Mouse (Mus musculus) R1 (cell line): ENCODE results near the gene AC141477.1.

ENCODE experiments used
- DNase-seq: peaks from one replicate; pipeline ENCODE4 v3.0.0-alpha.2; 2018; ENCODE audit warnings: low read depth, low spot score

Gene AC141477.1

GRCm38 (mm10) chr10:76440281-76440680 is at the start of gene AC141477.1:
TSS of gene AC141477.1 (minus strand) at chr10:76440444.
- peak; percentile 44 for DNase-seq

GRCm38 (mm10) chr10:76489205-76489604 is 49.0 kb upstream of the AC141477.1 start:
- no peak for DNase-seq

GRCm38 (mm10) chr10:76488265-76488664 is 48.0 kb upstream of the AC141477.1 start:
- DNase-seq: no peak

GRCm38 (mm10) chr10:76486302-76486701 is 46.1 kb upstream of the AC141477.1 start:
- DNase-seq: no peak

- DNase-seq: no peak
These were observed 41.2 kb upstream of the AC141477.1 start for GRCm38 (mm10) chr10:76481480-76481879.

GRCm38 (mm10) chr10:76480851-76481250 is 40.6 kb upstream of the AC141477.1 start:
- DNase-seq: peak; percentile 65

- DNase-seq: no peak
These were observed 33.5 kb upstream of the AC141477.1 start for GRCm38 (mm10) chr10:76473759-76474158.

GRCm38 (mm10) chr10:76468203-76469162 is 28.2 kb upstream of the AC141477.1 start, which contains the start of the genes Mcm3ap and Ybey:
TSS of gene Mcm3ap (plus strand) at chr10:76468927.
TSS of gene Ybey (minus strand) at chr10:76469114.
- peak; percentile 95 for DNase-seq

- peak; percentile 63 for DNase-seq
These were observed 22.5 kb upstream of the AC141477.1 start for GRCm38 (mm10) chr10:76462721-76463120.

GRCm38 (mm10) chr10:76462312-76462711 is 22.1 kb upstream of the AC141477.1 start:
- DNase-seq: no peak

- no peak for DNase-seq
These were observed 21.0 kb upstream of the AC141477.1 start for GRCm38 (mm10) chr10:76461255-76461654.

- DNase-seq: peak; percentile 77
These were observed 15.0 kb upstream of the AC141477.1 start for GRCm38 (mm10) chr10:76455289-76455688.

GRCm38 (mm10) chr10:76448851-76449250 is 8.6 kb upstream of the AC141477.1 start, which contains the start of gene 2610028H24Rik:
TSS of gene 2610028H24Rik (plus strand) at chr10:76449081.
- DNase-seq: no peak

- no peak for DNase-seq
These were observed 7.4 kb upstream of the AC141477.1 start for GRCm38 (mm10) chr10:76447406-76448229.

- no peak for DNase-seq
These were observed 5.9 kb upstream of the AC141477.1 start for GRCm38 (mm10) chr10:76445996-76446681.

- DNase-seq: peak; percentile 99
These were observed 2.2 kb upstream of the AC141477.1 start, which contains the start of gene Pcnt for GRCm38 (mm10) chr10:76442178-76443088. TSS of gene Pcnt (minus strand) at chr10:76442786.

GRCm38 (mm10) chr10:76439107-76439890 is 945 bp downstream of the AC141477.1 start:
- DNase-seq: peak; percentile 96

- no peak for DNase-seq
These were observed 6.3 kb downstream of the AC141477.1 start for GRCm38 (mm10) chr10:76433925-76434324.

GRCm38 (mm10) chr10:76425674-76426073 is 14.6 kb downstream of the AC141477.1 start:
- DNase-seq: no peak
